Mouse (Mus musculus): Measurements from ENCODE around the gene Gab2.

Gene Gab2

DNA sequence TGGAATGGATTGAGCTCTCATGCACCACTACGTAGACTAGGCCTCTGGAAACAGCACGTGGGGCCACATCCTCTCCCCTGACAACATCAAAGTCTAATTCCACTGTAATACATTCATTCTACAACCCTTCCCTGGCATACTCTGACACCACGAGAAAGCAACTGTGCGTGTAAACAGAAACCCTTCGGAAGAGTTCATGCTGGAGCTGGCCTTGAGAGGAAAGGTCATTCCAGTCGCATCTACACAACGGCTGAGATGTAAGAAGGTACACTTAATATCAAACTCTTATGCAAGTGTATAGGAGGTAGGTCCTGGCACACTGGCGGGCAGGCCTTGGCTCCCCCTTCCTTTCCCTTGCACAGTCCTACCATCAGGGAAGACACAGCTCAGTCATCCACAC is 243.0 kb downstream of the Gab2 start:
- DNase-seq = no peak

DNA sequence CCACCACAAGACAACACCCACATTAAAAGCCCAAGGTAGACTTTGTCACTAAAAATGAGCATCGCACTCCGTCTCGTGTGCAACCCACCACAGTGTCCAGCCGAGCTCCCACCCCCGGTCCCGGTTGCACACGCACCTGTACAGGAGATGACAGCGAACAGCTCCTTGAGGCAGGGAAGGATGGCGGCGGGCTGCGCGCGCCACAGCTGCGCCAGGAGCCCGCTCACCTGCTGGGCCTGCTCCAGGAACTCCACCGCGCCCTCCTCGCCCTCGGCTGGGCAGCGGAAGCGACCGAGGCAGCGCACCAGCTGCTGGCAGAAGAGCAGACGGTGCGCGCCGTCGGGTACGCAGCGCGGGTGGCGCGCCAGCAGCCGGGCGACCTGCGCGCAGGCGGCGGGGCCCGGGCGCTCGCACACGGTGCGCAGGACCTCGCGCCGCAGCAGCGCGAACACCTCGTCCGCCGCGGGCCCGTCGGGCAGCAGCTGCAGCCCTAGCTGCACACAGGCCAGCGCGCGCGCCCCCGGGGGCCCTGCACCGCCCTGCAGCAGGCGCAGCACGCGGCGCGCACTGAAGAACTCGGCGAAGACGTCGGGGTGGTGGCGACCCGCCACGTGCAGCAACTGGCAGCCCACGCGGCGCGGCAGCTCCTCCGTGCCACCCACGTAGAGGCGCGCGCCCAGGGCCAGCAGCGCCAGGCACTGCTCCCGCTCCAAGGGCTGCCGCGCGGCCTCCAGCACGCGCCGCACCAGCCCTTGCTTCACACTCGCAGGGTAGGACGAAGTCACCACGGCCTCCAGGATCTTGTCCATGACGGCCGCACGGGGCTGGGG is 244.0 kb downstream of the Gab2 start:
- peak; percentile 47 to 54 for DNase-seq

DNA sequence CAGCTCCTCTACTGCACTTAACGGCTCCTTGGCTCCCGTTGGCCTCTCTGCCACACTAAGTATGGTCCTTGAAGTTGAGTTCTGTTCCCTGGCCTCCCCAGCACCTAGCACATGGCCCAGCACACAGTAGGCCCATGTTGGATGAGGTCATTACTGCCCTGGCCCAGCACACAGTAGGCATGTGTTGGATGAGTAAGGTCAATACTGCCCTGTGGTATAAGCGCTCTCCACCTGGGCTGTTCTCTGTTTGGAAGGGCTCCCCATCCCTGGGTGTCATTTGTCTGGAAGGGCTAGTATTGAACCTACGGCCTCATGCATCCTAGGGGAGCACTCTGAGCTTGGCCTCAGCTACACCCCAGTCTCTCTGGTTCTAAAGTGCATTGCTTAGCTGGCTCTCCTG is 246.0 kb downstream of the Gab2 start:
- DNase-seq = no peak

DNA sequence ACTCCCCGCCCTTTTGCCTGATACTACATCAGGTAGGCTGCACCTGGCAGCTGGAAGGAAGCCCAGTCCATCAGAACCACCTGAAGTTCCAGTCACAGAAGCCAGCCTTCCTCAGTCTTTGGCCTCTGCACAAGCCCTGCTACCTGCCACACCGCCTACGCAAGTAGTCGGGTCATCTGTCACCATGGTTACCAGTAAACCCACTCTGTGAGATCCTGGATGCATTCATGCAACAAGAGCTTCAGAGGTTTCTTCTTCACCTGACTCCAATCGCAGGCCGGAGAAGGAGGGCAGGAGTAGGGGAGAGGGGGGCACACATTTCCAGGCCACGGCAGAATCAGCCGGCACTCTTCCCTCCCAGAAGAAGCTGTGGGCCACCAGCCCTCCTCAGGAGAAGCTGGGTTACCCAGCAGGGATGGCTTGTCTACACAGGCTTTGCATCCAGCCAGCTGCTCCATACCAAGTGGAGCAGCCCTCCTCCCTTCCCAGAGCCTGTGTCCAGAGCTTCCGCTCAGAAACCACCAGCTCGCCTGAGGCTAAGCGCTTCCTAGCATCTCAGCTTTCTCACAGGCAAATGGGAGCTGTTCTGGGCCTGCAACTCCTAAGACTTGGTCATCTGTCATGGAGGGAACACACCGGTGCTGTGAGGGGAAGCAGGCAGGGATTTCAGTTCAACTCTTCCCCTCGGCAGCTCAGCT is 247.7 kb downstream of the Gab2 start:
- peak; percentile 54 to 56 for DNase-seq

DNA sequence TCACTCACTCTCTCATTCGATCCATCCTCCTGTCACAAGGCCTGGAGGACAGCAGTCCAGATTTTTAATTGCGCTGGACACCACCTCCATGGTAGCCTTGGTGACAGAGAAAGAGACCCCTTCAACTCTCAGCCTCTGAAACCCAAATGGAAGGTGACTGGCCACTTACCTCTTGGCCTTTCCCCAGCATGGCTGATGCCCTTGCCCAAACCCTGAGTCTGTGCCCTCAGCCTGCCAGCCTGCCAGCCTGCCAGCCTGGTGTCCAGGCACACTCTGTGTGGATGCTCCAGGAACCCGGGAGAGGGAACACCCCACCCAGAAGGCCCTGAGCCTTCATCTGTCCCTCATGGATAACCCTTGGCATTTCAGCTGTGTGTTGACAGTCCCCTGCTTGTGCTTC is 248.3 kb downstream of the Gab2 start:
- DNase-seq = peak; percentile 36 to 39

DNA sequence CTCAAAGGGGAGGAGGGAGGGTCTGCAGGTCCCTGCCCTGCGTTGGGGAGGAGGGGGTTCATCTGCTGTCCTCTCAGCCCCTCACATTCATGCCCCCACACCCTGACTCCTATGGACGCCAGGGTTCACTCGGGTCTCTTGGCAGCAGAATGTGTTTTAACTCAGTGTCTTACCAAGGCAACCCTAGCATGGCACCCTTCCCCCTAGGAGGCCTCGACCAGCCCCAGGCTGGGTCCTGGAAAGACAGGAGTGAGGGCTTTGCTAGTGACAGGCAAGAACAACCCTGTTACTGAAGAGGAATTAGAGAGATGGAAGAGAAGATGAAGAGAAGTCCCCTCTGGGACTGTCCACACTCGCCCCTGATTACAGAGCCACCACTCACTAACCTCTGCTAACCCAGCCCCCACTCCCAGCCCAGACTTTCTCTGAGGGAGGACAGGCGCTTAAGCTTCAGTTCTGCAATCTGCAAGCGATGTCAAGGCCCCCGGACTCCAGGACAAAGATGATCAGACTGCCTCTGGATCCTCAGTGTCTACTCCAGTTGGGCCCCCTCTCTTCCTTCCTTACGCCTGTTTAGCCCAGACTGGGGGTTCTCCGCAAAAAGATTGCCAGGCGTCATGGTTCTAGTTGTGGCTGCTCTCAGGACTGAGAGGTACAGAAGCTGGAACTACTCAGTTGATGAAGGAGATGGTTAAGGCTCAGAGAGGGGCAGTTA is 249.7 kb downstream of the Gab2 start:
- DNase-seq = peak; percentile 33 to 38

DNA sequence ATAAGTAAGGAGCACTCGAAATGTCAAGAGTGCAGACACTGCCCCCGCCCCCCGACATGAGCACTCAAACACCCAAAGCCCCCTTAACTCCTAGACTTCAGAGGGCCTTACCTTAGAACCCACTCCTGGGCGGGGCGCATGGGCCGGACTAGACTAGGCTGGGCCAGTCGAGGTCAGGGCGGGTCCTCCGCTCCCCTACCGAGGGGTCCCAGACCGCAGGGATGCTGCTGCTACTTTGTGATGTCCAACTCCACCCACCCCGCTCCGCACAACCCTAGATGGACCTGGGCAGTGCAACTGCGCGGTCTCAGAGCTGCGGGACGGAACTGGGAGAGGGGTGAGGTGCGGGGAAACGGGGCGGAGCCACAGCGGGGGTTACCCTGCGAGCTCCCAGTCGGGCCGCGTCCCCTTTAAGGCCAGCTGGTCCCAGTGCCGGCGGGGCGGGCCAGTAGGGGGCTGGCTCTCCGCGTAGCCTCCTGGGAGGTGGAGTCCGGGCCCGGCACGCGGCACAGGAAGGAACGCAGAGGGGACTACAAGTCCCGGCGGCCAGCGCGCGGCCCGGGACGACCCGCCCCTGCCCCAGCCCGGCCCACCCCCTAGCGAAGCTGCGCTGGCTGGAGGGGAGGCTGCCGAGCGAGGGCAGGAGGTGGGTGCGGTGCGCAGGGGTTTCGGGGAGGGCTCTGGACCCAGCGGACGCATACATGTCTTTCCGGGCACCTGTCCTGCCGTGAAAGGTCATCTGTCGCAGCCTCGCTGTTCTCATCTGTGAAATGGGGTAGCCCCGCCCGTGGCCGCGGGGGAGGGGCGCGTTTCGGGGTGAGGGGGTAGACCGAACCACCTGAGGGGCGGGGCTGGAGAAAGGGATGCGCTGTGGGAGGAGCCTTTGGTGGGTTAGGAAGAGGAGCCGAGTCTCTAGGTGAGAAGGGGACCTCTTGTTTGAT is 250.6 kb downstream of the Gab2 start, which contains the start of the genes Usp35 and Kctd21:
Usp35 (minus strand) TSS at position 295 of the 941 bp plus-strand sequence.
Kctd21 (plus strand) TSS at position 602 of the 941 bp plus-strand sequence.
- DNase-seq = peak; percentile 98 to 99

DNA sequence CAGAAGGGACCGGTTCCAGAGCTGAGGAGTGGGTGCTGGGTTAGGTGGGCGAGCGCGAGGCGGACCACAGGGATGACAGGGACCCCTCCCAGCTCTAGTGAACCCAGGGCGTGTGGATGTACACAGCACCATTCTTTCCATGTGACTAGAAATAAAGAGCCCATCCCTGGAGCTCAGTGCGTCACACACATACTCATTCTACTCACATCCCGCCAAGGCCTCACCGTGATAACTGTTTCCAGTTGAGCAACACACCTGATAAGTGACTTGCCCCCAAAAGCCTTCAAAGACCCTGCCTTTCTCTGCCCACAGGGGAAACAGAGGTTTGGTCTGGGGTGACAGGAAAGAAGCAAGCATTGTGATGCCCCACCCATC is 251.3 kb downstream of the Gab2 start:
- no peak for DNase-seq

DNA sequence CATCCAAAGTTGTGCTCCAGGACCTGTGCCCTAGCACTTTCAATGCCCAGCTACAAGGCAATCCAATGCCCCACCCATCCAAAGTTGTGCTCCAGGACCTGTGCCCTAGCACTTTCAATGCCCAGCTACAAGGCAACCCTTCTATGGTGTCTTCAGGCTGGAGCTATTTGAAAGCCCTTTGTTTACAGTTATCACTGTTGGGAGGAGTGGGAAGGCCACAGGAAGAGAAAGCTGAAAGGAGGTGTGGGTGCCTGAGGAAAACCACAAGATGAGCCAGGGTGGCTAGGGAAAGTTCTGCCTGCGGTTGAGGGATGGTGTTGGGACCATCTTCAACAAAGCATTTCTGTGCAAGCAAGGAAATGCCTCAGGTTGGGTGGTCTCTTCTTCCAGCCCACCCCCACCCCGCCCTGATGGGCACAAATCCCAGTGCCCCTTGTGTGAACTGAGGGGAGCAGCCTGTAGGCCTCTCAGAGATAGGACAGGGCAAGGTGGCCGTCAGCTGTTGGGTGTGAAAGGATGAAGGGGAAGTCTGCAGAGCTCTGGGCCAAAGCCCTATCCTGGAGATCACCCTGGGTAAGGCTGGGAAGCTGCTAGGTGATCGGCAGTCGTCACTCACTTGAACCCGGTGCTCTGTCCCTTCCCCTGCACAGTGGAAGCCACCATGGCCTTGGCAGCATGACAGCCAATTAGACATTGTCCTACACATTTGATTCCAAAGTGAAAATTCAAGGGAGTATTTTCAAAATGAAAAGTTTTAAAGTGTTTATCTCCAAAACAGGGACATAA is 251.9 kb downstream of the Gab2 start:
- peak; percentile 27 to 38 for DNase-seq

DNA sequence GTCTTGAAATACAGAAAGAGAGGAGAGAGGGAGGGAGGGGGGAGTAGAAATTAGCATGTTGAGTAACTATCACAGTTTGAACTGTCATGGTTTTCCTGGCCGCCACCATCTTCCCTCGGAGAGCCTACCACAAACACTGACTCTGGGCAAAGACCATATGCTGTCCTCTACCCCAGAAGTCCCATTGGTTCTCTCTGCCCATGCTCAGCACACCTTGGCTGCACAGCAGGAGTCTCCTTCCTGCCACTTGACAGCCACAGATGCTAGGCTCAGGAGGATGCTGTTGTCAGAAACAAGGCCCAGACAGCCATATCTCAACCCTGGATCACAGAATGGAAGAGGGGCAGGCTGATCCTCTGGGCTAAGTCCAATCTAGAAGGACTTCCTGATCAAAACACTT is 253.0 kb downstream of the Gab2 start:
- no peak for DNase-seq

DNA sequence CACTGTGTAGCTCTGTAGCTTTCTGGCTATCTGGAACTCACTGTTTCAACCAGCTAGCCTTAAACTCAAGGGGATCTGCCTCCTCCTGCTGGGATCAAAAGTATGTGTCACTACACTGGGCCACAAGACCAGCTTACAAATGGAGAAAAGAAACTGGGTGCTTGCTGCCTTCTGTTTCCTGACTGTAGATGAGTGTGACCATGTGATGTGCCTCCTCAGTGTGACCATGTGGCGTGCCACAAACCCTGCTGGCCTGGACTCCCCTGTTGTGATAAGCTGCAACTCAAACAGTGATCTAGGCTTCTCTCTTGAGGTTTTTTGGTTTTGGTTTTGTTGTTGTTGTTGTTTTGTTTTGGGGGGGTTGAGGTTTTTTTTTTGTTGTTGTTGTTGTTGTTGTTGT is 255.3 kb downstream of the Gab2 start:
- DNase-seq = no peak

DNA sequence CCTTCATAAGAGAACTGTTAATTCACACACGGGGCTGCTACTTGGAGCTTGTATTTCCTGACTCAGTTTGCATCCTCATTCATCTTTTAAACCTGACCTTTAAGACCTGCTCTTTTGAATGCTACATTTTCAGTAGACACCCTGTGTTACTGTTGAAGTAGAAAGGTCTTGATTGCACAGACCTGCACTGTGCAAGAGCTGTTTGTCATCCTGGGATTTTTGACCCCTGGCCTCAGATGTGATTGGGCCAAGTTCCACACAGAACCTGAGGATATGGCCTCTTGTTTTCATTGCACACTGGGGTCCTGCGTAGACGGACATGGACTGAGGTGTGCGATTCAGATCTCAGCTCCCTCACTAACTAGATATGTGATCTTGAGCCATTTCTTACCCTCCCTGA is 257.2 kb downstream of the Gab2 start:
- DNase-seq = no peak

DNA sequence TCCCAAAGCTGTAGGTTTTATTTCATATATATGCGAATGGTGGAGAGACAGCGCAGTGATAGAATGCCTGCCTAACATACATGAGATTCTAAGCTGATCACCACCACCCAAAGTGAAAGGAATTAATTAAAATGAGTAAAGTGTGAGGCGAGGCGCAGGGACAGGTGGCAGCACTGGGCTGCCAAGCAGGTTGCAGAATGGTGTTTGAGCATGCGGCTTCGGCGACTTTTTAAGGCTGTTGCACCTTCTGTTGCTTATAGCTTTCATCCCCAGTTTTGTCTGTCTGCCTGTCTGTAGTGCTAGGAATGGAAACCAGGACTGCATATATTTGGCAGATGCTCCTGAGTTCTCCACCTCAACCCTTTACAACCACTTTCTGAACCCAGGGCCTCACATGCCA is 258.2 kb downstream of the Gab2 start:
- no peak for DNase-seq

DNA sequence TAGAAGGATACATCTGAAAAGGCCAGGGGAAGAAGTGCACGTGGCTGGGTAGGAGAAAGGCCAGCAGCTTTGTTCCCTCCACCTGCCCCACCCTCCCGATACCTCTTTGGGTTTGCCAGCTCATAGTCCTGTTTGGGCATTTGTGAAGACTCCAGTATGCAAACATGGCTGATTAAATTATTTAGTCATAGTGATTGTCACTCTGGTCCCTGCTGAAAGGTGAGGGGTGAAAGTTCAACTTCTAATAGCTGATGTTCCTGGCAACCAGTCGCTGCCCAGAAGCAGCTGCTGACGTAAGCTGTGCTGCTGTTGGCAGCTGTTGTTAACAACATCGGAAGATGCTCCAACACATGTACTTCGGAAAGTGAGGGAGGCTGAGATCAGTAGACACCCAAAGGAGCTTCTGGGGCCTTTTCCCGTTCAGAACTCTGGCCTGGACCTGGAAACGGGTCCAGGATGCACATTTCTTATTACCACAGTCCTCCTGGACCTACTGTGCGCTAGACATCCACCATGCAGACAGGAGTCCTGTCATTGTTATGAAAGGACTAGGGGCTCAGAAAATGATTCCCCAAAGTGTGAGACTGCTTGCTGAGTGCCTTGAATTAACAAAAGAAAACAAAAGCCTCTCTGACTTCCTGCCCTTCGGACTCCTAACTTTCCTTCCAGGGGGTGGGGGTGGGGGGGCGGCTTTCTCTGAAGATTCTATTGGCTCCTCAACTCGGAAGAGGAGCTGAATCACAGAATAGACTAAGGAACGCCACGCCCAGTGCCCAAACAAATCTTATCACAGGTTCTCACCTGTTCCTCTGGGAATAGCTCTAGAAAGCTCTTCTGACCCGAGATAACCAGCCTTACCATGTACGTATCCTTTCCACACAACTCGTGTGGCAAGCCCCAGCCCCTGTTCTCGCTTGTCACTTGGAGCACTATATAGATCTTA is 259.8 kb downstream of the Gab2 start:
- DNase-seq = no peak

DNA sequence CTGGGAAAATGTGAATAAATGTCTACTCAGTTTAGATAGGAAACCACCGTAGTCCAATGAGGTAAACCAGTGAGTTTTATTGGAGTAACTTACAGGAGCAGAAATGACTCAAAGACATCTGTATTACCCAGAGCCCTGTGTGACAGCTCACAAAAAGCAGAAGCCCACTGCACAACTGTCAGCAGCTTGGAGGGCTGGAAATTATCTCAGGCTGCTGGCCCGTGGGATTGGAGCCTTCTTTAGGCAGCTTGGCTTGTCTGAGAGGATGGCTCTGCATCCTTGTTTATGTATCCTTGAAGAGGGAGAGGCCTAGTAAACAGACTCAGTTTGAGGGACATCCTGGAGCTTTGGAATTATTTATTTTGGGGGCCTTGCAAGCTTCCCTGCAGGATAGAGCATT is 261.6 kb downstream of the Gab2 start:
- no peak for DNase-seq

DNA sequence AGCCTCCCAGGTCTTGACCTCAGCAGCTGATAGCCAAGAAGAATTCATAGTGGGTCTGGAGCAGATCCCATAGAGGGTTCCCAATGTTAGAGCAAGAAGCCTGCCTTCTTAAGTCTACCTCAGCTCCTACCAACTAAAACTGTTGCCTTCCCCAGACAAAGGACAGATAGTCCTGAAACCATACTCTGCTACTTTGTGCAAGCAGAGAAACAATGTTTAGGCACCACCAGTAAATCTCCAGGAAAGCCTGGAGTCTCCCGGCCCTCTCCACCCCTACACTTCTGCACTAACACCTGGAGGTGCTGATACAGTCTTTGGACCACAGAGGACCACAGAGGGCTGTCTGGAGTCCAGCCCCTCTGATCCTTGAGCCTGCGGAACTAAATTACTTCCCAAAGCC is 263.3 kb downstream of the Gab2 start:
- no peak for DNase-seq

DNA sequence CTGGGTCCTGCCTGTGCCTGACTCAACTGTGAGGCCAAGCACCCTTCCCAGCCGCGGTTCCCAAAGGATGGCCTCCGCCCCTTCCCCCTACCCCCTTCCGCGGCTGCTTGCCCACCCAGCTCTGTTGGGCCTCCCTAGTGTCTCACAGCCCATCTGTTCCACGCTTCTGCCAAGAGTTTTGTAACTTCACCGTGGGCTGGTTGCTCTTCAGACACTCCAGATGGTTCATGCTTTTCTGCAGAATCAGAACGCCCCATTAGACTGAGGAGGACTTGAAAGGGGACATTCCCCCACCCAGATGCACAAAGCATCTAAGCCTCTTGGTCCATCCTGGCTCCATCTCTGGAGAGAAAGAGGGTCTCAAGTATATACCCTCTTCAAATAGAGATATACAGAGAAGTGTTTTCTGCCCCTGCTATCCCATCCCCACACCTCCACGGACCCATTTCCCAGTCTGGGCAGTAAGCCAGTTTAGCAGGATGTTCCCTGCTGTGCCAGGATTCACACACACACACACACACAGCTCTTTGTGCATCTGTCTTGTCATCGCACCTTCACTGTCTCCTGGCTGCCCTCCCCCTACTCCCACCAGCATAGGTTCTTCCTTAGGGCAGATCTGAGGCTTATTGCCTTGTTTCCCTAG is 264.0 kb downstream of the Gab2 start:
- DNase-seq = peak; percentile 81 to 82

DNA sequence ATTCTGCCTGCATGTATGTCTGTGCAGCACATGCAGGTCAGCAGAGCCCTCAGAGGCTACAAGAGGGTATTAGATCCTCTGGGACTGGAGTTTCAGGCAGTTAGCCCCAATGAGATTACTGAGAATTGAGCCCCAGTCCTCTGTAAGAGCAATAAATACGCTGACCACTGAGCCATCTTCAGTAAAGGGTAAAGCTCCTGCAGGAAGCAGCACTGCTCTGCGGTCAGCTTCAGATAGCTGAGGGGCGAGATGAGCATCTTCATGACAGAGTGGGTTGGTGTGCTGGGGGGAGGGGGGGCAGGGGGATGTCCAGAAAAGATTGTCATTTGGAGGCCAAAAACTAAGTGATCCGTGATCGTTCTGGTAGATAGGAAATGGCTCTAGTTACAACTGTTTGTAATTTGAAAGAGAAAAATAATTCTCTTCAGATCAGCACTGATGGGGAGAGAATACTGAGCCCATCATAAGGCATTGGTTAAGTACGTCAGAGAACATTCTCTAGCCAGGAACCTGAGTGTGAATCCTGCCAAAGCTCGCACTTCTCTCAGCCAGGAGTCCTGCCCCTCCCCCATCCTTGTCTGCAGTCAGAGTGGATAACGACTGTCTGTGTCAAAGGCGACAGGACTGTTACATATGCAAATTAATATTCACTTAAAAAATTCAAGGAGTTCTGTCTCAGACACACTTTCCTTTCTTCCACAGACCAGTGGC is 264.9 kb downstream of the Gab2 start:
- peak; percentile 45 for DNase-seq

DNA sequence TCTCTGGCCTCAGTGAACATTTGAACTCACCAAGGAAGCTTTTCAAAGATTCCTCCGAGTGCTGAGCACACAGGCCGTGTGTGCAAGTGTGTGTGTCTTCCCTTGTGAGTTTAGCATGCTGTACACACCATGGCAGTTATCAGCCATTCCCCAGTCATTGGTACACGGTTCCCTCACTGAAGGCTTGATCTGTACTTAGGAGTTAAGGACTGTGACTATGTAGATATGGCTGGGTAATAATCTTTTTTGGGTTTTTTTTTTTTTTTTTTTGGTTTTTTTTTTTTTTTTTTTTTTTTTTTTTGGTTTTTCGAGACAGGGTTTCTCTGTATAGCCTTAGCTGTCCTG is 265.4 kb downstream of the Gab2 start:
- DNase-seq = no peak
